Mouse (Mus musculus) lung, postnatal 25 days (tissue): ENCODE data around the gene Abhd4.
"Not testable (repeated sequence)": the region's sequence is repeated elsewhere in the genome, so short reads cannot be mapped to it uniquely, and the experiment has no call there.

Experiments
- DNase-seq: peaks from one replicate; pipeline ENCODE4 v3.0.0; 2022; ENCODE audit warnings: low spot score

Gene Abhd4

DNA sequence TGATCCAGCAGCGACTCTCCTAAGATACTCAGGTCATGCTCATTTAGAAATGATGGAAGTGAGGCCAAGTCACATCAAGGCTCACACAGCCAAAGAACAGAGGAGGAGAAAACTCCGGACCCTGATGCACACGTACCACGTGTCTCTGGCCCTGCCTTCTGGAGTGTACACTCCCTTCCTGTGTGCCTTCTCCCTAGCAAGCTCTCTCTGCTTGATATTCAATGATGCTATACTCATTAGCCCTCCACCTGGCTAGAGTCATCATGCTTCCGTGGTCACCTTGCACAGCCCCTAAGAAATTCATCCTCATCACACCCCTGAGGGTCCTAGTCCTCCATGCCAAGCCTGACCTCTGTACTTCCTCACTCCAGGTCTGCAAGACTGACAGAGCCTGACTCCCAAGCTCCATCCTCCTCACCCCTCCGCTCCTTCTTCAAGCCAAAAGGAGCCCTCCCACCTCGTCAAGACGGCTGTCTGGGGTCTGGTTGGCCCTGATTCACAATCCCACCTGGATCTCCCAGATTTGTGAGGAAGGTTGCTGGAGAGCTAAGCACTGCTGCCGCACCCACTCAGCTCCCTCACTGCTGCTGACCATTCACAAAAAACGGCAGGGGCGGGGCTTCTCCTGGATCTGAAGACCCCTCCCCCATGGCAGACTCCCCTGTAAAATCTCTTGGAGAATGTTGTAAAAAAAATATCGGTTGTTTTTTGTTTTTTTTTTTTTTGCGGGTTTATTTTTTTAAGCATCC lies 30.5 kb upstream of the Abhd4 start:
- no peak for DNase-seq

DNA sequence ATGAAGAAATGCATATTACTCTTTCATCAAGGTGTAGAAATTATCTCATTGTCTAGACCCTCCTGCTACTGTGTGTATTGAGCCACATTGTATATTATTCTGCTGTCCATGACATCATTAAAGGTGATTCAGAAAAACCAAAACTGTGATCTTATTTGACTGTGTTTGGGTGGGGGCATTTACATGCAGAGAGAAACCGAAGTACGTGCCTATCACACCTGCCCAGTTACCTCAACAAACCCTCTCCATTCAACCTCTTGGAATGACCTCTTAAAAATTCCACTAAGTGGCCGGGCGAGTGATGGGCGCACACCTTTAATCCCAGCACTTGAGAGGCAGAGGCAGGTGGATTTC lies 29.9 kb upstream of the Abhd4 start:
- DNase-seq = no peak

DNA sequence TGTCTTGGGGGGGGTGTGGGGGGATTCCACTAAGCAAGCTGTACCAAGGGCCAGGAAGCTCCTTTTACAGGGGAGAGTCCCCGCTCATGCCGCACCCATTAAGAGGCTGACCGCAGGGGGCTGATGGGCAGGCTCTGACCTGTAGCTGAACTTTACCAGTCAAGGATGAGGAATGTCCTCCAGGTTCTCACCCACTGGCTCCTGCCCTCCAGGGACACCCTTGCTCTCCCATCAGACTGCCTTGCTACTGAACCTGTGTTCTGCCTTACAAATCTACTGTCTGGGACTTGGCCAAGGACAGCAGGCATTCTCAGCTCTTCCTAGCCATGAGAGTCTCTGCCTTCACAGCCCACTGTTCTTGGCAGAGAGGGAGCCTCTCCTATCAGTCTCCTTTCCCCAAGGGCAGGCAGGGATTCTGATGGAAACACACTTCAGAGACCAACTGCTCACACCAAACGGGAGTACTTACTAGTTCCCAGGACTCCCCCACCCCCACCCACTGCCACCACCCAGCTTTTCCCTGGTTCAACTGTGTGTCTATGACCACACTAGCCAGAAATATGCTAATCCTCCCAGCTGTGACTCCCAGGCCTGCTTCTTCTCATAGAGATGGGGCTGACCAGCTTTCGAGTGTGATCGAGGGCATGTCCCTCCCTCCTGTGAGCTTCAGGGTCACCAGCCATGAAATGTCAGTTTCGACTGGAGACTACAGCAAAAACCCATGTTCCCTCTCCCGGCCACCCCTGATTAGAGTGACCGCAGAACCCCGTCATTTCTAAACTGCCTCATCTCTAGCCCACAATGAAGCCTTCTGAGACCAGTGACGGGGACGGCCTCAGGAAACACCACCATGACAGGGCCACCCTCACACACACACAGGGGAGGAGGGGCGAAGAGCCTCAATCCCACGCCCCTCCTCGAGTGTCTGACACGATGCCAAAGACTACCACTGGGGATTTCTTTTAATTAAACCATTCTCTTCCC lies 29.2 kb upstream of the Abhd4 start:
- DNase-seq = no peak

DNA sequence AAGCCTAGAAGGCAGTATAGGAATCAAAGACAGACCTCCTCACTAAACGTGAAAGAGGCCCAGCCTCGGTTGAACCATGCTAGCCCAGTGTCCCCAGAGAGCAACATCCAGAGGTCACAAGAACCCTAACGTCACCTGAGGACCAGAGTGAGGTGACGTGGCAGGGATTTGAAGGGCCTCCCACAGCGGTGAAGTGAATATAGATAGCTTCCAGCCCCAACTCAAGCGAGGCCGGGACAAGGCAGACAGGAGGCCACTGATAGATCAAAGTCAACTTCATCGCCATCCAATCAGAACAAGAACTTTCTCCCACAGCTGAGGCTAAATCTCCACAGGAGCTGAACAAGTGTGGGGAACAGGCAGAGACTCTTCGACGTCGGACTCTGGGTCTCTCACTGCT lies 28.3 kb upstream of the Abhd4 start:
- no peak for DNase-seq

DNA sequence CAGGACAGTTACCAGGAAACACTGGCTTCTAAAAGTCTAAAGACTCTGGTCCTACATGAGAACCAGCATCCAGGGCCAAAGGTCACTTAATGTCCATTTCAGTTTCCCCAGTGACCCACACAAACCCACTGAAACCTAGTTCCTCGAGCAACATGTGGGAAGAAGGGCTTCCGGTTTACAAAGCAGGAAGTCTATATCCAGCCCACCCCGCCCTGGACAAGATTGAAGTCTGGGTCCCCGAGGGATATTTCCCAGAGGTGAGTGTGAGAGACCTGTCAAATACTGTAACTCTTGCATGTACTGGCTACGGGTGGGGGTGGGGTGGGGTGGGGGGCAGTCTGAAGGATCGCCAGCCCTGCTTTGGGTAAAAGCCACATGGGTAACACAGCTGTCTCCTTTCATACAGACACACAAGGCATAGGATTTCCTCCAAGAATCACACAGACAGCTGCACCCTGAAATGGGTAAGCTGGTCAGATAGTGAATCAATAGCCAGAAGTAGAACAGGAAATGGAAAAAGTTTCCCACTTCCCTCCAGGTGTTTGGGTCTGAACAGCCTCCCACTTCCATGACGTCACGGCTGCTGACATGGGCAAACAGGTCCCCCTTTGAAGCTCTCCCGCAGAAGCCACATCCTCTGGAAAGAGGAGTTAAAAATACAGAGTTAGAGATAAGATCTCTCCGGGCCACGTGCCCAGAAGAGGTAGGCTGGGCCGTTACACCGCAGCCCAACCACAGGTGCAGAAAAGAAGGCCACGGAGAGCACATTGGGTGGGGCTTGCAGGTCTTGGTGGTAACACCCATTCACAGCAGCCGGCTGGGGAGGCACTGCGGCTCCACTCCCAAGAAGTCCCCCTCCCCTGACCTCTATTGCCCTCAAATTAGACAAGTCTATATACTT lies 26.8 kb upstream of the Abhd4 start:
- DNase-seq = peak; percentile 90

DNA sequence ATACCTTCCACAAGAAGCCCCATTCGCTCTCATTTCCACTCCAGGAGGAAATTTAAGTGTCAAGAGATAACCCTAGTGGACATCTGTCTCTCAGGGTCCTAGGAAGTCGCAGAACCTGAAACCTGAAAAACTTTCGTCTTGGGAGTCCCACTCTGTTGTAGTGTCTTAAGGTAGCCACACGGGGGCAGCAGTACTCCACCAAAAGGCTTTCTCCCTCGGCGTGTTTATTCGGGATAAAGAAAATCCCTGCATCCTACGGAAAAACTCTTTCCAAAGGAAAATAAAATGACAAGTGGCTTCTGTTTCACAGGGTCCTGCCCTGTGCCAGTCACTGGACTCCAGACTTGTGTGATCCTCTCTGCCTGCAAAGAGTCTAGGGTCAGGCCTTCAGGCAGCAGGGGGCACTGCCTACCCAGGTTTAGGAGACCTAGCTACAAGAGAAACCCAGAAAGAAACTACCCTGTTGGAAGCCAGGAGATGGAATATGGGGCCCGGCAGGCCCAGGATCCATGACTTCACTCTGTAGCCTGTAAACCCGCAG lies 26.0 kb upstream of the Abhd4 start:
- peak; percentile 74 for DNase-seq

DNA sequence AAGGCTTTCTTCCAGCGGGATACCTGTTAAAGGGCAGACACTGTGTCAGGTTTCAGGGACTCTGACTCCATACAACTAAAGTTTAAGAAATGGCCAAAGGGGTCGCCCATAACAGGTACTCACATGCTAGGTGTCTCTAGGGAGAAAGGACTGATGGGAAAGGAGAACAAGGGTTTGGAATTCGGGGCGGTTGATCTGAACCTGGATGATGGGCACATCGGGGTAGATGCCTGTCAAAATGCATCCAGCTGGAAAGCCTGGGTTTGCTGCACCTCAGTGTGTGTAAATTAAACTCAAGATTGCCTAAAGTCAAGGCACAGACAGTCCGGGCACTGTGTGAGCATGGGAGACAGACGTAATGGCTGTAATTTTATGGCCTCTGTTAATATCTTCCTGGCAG lies 25.5 kb upstream of the Abhd4 start:
- no peak for DNase-seq

DNA sequence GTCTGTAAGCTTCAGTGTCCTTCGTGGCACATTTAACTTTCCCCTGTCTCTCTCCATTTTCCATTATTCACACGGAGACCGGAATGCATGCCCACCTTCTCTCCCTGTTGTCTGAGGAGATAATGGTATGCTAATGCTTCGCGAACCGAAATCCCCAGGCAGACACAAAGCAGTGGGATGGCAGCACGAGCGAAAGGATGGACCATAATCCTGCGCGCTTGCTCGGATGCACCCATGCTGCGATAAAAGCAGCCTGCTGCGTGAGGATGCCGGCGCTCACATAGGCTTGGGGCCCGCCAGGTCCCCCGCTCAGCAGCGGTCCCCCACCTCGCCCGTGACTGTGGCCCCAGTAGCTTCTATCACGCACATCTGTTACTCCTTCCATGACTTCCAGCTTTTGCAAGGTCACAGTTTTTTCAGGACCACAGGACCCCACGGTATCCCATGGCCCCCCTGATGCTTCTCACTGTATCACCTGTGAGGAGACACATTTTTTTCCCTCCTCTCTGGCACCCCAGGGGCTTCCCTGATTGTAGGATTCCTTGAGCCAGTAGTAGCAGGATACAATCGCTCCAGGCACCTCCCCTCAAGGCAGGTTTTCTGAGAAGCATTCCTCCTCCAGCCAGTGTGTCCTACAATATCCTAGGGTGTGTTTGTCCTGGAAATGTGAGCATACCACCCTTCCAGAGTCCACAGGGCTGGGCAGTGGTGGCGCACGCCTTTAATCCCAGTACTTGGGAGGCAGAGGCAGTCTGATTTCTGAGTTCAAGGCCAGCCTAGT lies 24.9 kb upstream of the Abhd4 start:
- DNase-seq = no peak

DNA sequence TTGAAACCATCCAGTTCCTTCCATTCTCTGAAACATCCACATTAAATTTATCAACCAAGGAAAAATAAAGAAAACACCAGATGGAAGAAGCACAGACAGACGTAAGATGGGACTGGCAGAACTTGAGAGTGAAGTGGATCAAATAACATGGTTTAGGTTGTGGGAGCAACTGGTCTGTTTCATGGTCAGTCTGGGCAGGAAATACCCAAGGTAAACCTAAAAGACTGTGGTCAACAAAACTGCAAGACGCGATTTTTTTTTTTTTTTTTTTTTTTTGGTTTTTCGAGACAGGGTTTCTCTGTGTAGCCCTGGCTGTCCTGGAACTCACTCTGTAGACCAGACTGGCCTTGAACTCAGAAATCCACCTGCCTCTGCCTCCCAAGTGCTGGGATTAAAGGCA lies 24.1 kb upstream of the Abhd4 start:
- not testable (repeated sequence) for DNase-seq

DNA sequence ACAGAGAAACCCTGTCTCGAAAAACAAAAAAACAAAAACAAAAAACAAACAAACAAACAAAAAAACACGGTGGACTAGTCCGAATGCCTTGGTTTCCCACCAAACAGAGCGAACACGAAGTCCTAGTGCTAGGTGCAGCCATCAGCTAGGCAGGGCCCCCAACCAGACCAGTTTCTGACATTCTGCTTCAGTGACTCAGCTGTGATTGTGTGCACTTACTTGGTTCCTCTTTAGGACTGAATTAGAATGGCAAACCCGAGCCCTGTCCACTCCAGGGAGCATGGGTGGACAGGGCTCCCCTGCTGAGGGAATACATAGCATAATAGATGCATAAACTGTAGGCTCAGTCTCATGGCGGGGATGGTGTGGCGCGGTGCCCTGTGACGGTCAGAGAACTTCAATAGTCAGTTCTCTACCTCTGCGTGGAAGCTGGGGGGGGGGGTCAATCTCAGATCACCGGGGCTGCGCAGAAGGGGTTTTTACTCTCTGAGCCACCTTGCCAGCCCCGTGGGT lies 23.3 kb upstream of the Abhd4 start:
- no peak for DNase-seq

DNA sequence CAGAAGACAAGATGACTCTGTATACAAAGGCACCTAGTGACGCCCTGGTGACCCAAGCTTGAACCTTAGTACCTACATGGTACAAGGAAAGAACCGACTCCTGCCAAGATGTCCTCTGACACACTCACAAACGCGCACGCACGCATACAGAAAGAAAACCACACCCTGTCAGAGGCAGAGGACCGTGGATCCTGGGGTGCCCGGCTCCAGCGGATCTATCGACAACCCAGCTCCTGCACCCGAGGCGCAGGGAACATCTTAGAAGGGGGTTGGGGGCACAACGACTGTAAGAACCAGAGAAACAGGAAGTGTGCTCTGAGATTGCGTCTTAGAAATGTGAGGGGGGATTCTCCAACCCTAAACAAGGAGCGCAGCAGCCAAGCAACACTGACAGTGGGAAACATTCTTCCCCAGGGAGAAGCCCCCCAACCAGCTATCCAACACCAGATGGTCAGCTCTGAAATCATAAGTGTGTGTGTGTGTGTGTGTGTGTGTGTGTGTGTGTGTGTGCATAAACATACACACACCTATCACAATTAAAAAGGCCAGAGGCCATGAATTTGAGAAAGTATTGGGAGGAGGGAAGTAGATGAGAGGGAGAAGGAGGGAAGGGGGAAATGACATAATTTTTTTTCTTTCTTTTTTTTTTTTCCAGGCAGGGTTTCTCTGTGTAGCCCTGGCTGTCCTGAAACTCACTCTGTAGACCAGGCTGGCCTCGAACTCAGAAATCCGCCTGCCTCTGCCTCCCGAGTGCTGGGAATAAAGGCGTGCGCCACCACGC lies 22.6 kb upstream of the Abhd4 start:
- no peak for DNase-seq

DNA sequence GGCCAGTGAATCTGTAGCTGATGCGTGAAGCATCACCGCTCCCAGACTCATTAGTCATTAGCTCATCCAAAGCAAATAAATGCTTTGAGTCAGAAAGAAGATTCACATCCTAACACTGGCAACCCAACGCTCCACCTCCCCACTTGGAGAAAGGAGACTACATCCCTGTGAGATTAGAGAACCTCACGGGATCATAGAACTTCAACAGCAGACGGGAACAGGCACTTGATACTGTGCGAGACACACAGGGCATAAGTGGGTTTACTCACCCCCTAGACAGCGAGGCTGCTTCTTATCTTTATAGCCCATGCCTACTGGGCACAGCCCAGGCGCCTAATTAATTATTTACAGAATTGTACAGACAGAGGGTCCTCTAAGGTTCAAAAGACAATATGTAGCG lies 21.8 kb upstream of the Abhd4 start:
- DNase-seq = no peak

DNA sequence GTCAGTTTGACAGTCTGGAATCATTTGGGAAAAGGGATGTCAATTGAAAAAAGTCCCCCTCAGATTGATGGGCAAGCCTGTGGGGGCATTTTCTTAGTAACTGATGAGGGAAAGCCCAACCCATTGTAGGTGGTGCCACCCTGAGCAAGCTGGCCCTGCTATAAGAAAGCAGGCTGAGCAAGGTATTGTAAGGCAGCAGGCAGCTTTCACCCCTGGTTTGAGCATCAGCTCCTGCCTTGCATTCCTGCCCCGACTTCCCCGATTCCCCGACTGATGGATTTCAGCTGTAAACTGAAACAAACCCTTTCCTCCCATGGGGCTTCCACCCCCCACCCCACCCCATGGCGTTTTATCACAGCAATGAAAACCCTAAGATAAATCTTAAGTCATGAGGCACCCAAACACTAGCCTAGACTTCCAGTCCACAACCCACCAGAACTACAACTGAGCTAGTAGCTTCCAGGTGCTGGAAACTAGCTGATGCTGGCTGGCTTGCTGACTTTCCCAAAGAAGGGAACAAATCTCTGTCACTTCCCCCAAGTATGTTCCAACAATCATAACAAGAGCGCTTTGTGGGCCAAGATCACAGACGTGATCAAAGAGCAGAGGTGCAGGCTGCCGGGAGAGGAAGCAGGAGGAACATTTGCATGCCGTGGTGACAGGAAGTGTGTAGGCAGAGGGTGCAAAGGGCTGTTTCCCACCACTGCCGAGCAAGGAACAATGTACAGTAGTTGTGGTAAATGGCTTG lies 21.0 kb upstream of the Abhd4 start:
- DNase-seq = peak; percentile 82

DNA sequence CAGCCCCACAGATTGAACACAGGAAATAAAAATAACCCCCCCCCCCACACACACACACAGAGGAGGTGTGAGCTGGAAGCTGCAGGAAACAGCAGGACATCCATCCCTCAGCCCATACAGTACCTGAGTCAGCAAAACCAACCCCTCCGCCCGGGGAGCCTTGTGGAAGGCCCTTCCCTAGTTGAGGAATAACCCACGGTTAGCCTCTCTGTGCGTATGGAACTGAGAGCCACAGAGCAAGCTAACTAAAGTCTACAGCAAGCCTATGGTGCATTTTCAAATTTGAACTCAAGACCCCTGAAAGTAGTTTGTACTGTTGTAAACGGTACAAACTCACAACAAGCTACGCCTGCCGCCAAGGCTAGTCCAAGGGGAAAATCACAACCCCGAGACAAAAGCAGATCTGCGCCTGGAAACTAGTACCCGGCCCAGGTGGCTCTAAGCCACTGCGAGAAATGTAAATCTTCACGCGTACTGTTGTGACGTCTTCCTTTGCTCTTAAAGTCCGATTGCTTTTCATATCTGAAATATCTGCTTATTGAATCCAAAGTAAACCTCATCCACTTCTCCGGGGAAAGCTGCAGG lies 20.3 kb upstream of the Abhd4 start:
- no peak for DNase-seq

DNA sequence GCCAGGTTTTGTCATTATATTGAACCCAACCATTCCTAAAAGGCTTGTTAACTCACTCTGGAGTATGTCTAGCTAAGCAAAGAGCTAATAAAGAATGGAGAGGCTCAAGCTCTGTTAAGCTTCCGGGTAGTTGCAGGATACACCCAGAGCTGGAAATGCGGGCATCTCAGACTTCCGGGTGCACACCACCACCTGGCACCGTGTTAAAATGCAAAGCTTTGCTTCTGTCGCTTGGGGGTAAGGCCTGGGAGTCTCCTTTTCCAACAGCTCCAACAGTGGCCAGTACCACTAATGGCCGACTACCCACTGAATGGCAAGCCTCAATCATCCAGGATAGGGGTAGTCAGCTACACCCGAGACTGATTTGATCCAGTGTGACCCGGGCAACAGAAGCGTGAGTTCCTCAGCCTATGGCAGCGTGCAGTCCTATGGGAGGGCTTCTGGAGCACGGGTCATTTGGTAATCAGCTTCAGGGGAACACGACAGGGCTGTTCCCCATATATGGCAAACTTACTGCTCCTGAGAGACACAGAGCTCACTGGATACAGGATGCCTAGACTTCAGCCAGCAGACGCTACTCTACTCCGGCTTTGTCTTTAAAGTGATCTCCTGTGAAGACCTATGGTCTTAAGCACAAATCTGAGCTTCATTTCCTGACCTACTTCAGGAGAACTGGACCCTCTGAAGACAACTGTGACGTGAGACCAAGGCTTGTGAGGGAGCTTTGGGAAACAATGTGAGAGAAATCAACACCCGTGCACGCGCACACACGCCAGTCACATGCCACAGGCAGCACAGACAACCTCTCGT lies 19.6 kb upstream of the Abhd4 start:
- DNase-seq = no peak

DNA sequence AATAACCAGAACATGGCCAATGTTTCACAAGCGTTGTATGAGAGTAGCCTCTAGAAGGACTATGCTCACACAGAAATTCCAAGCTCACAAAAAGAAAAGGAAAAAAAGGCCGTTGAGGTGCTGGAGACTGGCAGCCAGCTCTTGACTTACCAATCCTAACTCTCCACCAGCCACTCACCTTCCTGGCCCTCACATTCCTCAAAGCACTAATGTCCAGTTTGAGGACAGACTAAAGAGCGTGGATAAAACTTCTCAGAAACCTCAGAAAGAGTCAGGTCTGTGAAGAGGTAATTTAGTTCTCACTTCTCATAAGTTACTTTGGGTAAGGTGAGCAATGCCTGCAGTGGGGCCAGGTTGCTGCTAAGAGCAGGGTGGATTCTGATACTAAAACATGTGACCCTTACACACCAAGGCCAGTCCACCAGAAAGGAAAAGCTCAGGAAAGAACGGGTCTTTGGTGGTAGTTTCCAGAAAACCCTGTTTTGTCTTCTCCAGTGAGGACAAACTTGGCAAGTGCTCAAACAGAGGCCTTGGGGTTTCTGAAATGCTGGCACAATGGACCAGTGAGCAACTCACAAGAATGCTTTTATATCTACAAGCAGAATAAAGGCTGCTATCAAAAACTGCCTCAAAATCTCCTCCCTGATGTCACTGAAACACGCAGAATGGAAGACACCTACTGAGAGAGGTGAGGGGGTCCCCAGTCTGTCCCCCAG lies 18.0 kb upstream of the Abhd4 start:
- no peak for DNase-seq

DNA sequence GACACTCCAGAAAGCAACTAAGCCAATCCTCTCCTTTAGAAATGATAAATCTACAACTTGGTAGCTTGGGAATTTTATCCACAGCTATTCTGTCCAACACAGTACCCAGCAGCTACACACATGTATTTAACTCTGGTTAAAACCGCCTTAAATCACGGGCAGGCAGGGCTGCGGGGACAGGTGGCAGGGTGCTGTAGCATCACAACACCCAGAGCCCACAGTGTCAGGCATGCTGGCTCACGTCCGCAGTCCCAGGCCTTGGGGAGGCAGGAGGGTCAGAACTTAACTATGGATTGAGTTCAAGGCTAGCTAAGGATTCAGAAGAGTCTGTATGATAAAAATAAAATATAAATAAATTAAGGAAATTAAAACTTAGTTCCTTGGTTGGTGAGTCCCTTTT lies 17.1 kb upstream of the Abhd4 start:
- no peak for DNase-seq
